Mouse (Mus musculus) NIH3T3 (cell line): ENCODE measurements around the gene Gm17509.
"Not testable (repeated sequence)": the region's sequence is repeated elsewhere in the genome, so short reads cannot be mapped to it uniquely, and the experiment has no call there.

Source experiments
- DNase-seq: peaks from one replicate; pipeline ENCODE4 v3.0.0-alpha.2; 2012; ENCODE audit warnings: low read depth

Gene Gm17509

DNA sequence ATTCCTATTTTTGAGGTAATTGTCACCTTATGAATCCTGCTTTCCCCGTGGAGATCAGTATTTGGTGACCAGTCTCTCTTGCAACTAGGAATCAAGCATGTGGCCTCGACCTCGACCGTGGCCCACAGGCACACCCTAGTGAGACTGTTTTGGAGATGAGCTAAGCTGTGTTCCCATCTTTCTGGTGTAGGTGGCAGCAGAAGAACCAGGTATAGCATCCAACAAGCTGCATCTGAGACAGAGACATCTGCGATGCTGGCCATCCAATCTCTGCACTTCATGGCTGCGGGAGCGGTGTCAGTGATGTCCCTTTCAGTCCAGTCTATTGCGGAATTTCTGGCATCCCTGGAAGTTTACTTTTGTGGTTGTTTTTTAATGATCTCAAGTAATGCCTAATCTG lies 14.8 kb downstream of the Gm17509 start:
- DNase-seq, result no peak

DNA sequence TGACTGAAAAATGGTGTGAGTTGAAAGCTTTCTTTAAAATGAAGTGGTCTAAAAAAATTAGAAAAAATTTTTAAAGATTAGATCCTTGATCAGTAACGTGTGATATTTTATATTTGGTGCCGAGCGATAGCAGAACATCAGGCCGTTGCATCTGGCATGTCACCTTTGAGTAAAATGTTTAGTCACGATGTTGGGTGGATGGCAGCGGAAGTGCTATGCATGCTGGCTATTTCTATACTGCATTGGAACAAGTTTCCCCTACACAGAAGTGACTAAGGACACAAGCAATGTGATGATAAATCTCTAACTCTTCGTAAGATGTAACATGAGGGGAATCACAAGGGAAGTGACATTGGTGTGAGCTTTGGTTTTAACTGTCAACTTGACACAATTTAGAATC lies 16.2 kb downstream of the Gm17509 start:
- no peak for DNase-seq

DNA sequence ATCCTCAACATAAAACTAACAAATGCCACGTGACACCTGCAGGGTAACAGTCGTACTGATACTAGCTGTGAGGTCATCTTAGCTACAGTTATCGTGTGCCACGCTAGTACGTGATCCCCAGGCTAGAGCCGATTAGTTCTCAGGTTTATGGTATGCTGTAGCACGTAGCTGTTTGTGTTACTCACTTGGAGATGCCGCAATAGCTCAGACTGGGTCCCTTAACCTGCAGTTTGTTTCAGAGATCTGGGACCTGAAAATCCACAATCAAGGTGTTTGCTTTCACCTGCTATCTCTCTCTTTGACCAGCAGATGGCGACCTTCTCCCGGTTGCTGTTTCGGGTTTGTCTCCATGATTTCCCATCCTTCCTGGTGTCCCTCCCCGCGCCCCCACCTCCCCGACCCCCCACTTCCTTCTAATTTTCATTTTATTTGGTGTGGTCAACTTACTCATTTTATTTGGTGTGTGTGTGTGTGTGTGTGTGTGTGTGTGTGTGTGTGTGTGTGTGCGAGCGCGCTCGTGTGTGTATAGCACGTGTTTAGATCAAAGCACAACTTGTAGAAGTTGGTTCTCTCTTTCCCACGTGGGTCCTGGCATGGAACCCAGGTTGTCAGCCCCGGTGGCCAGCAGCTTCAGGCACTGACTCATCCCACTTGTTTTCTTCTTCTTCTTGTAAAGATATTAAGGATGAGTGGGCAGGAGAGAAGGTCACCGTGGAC lies 18.0 kb downstream of the Gm17509 start:
- peak; percentile 63 for DNase-seq

DNA sequence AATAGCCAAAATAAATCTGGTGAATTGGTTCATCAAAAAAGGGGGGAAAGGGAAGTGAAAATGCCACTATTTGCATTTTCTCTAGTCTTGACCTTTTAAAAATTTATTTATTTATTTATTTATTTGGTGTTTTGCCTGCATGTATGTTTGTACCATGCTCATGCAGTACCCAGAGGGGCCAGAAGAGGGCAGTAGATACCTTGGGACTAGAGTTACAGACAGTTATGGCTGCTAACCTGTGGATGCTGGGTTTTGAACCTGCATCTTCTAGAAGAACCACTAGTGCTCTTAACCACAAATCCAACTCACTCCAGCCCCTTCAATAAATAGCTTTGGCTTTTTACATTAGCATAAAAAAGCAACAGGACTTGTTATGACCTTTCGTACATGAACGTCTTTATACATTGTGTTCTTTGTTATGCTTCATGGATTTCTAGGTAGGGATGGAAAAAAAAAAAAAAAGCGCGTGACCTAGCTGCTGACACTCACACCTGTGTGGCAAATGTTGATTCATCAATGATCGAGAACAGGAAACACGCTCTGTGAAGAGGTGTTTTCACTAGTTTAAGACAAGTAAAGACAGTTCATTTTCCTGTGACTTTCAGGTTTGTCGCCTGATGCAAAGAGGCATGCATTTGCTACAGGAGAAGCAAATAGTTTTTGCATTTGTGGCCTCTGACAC lies 22.3 kb downstream of the Gm17509 start:
- peak; percentile 86 for DNase-seq

- DNase-seq, result no peak
Measured at GRCm38 (mm10) chr13:117197666-117198065, 23.2 kb downstream of the Gm17509 start.

DNA sequence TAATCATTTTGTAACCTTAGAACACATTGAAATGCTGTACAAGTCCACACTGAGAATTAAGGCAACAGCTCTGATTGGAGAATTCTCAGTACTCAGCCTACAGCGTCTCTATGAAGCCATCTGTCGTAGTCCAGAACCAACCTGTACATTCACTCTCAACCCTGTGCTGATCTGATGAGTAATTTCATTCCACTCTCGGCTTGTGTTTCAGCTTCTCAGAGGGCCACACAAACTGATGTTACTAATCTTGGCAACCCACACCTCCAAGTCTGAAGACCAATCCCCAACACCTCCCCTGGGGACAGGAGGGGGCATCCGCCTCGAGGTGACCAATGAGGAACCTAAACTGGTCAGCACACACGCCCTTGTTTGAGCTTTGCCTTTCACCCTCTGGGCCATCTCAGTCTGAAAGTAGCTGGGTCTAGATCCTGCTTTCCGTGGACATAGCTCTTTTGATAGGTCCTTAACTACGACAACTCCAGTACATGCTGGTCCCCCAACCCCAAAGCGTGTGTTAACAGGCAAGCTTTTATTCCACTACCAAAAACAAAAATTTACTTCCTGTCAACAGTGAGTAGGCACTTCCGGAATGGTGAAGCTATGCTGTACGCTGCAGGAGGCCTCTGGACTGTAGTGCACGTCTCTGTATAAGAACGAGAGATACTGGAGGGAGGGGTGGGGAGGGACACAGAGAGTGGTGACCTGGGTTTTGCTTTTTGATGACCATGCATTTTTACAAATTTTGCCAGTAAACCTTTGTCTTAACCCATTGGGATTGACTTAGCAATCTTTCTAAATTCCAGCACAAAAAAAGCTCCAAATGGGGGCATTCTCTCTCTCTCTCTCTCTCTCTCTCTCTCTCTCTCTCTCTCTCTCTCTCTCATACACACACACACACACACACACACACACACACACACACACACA lies 25.0 kb downstream of the Gm17509 start:
- DNase-seq, result no peak

DNA sequence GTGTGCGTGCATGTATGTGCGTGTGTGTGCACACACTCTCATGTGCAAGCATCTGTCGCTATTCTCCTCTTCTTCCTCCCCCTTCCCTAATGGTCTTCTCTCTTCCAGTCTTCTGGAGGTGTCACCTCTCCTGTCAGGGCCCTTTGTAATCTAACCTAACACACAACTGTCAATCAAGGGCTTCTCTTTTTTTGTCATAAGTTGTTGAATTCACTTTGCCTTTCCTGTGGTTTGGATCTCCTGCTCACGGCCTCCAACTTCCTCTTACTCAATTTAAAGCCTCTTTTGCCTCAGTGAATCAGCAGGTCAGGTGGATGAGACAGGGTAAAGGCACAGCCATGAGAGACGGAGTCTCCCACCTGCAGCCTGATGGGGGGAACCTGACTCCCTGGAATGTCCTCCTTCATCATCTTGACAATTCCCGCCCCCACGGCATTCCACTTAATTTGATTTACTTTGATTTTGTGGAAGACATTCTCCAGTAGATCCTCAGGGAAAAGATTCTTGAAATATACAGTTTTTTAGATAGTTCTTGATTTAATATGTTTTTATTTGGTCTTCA lies 27.4 kb downstream of the Gm17509 start:
- no peak for DNase-seq

- no peak for DNase-seq
Measured at GRCm38 (mm10) chr13:117192161-117192560, 28.7 kb downstream of the Gm17509 start.

GRCm38 (mm10) chr13:117185329-117185728 lies 35.5 kb downstream of the Gm17509 start:
- DNase-seq, result no peak

DNA sequence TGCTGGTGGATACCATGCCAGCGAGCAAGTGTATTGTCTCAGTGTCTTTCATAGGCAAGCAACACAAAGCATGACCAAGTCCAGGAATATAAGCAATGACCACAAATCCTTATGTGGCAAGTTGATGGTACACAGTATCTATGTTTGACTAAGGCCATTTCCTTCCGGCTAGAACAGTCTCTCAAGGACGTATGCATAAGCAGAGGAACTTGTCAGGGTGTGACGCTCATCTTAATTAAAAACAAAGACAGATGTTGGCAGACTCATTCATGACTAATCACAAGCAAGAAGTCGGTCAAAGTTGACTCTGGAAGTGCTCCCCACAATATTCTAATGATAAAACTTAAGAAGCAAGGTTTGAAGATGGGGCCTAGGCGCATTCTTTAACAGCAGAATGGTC lies 37.6 kb downstream of the Gm17509 start:
- DNase-seq, result peak; percentile 44

DNA sequence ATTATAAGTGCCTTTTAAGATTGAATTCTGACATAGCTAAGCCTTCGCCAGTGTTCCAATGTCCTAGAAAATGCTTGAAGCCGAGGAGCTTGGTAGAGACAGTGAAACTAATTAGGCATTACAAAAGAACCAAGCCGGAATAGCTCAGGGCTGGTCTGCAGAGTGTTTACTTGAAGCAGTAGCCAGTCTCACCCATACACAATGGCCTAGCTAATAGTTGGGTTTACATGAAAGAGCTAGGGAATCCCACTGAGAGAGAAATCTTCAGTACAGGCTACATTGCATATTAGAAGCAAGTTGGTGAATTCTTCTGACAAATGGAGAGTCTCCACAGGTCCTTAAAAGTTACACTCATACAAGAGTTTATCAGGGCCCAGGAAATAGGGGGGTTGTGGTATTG lies 40.0 kb downstream of the Gm17509 start:
- not testable (repeated sequence) for DNase-seq
